In the genomic region with DNA sequence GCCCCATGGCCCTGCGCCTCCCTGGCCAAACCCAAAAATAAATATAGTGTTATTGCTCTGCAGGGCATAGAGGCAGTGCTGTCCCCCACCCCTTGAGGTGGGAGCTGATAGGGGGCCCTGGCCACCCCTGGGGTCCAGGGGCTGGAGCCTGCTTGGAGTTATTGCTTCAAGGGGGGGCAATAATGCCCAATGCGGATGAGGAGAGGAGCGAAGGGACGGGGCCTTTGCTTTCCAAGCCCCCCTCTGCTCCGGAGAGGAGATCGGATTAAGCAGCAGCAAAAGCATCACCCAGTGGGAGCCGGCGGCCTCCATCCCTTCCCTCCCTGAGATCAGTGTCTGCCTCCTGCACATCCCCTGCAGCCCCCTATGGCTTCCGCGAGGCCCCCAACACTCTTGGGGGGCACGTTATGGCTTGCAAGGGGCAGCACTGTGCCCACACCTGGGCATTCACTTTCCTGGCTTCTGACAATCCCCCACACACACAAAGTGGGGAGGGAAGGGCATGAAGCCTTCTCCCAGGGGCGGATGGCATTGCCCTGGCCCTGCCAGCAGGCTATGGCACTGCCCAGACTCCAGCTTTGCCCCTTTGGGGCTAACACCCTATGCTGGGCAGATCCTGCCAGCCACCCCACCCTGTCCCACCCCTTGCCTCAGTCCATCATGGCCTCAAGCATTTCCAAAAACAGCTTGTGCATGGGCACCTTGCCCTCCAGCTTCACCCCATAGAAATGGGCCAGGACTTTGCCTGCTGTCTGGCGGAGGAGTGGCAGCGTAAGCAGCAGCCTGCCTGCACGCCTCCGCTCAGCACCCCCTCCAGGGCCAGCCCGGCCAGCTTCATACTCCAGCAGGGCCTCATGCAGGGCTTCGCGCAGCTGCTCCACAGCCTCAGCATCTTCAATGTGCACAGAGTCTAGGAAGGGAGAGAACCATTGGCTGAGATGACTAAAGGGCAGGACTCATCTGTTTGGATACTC, we compare ENCODE assay signal across 8 mouse cellular contexts. TPM values are rescaled to one million over a fixed set of nuclear protein-coding genes. Genes with fewer than 3 reads are reported as not detected.
DNase-seq lines count a peak whose midpoint lies in the region; ATAC-seq and TF ChIP-seq lines count a peak whose summit lies in the region.

No protein-coding gene starts in this region.

- peak overlapping the region; percentile 72 for H3K9ac ChIP-seq in heart, embryonic 13.5 days
- 0 out of 2 replicates have a peak overlapping the region, but pooled peaks have one; percentile 13 for H3K9ac ChIP-seq in forebrain, embryonic 13.5 days
- H3K9ac ChIP-seq in liver, embryonic 15.5 days, result peak overlapping the region; percentile 35; the same call in 1 of the 2 replicates

- no peak for ATAC-seq in heart, embryonic 13.5 days (ENCODE audit: extremely low read depth, insufficient number of reproducible peaks, low FRiP score, low TSS enrichment)
- no peak for ATAC-seq in G1E (ENCODE audit: extremely low read depth, insufficient number of reproducible peaks, low FRiP score, poor library complexity, severe bottlenecking)
- no peak for ATAC-seq in forebrain, embryonic 13.5 days
- ATAC-seq in liver, embryonic 15.5 days (ENCODE audit: insufficient read depth), result no peak

- H3K4me1 ChIP-seq in heart, embryonic 13.5 days, result peaks cover 42% of the 10 kb centered on the region
- H3K4me1 ChIP-seq in G1E (ENCODE audit: insufficient read depth, low read depth, low read length), result peaks cover 74% of the 10 kb centered on the region
- H3K4me1 ChIP-seq in forebrain, embryonic 13.5 days, result peaks cover 25% of the 10 kb centered on the region
- H3K4me1 ChIP-seq in liver, embryonic 15.5 days (replicated peaks), result peaks cover 61% of the 10 kb centered on the region

- intact Hi-C loops in heart, postnatal 14 days (cut with DNase I), result no loop called here

- WGBS in heart, embryonic 13.5 days, result 78% methylated on average over 19 of the region's 19 CpGs
- 83% methylated on average over 18 of the region's 19 CpGs for WGBS in forebrain, embryonic 13.5 days
- 76% methylated on average over 19 of the region's 19 CpGs for WGBS in liver, embryonic 15.5 days (ENCODE audit: insufficient replicate concordance)

- H3K4me3 ChIP-seq in heart, embryonic 13.5 days, result peak overlapping the region; percentile 62
- peak overlapping the region; percentile 70 for H3K4me3 ChIP-seq in G1E (ENCODE audit: low read depth, low read length)
- peak overlapping the region; percentile 62 for H3K4me3 ChIP-seq in forebrain, embryonic 13.5 days
- H3K4me3 ChIP-seq in liver, embryonic 15.5 days (replicated peaks), result peak overlapping the region; percentile 81

- TF ChIP-seq CTCF in G1E (IDR thresholded peaks at IDR 0.05; ENCODE audit: low read depth, low read length), result no peak

- no peak for DNase-seq in heart, postnatal 14 days
- DNase-seq in G1E (ENCODE audit: low spot score), result no peak
- no peak for DNase-seq in urinary bladder, adult 18-20 months (ENCODE audit: low spot score in 2 of 2)
- no peak for DNase-seq in frontal cortex, postnatal 10 days (ENCODE audit: low spot score in 2 of 2)
- DNase-seq in adrenal gland, adult 8-10 months, result no peak

- H3K27ac ChIP-seq in heart, embryonic 13.5 days (replicated peaks), result peak overlapping the region; percentile 29; the same call in 1 of the 2 replicates
- no peak overlapping the region for H3K27ac ChIP-seq in forebrain, embryonic 13.5 days
- H3K27ac ChIP-seq in liver, embryonic 15.5 days (replicated peaks), result 0 out of 2 replicates have a peak overlapping the region, but pooled peaks have one; percentile 41

- H3K27me3 ChIP-seq in heart, embryonic 13.5 days (replicated peaks), result no peaks in the 10 kb centered on the region
- H3K27me3 ChIP-seq in G1E (ENCODE audit: insufficient read depth, low read length), result no peaks in the 10 kb centered on the region
- no peaks in the 10 kb centered on the region for H3K27me3 ChIP-seq in forebrain, embryonic 13.5 days
- no peaks in the 10 kb centered on the region for H3K27me3 ChIP-seq in liver, embryonic 15.5 days

- H3K9me3 ChIP-seq in heart, embryonic 13.5 days, result no peaks in the 10 kb centered on the region
- no peaks in the 10 kb centered on the region for H3K9me3 ChIP-seq in G1E (replicated peaks)
- H3K9me3 ChIP-seq in forebrain, embryonic 13.5 days (replicated peaks), result no peaks in the 10 kb centered on the region
- H3K9me3 ChIP-seq in liver, embryonic 15.5 days (replicated peaks), result no peaks in the 10 kb centered on the region

- H3K36me3 ChIP-seq in heart, embryonic 13.5 days, result peaks cover 51% of the 10 kb centered on the region
- peaks cover 78% of the 10 kb centered on the region for H3K36me3 ChIP-seq in G1E (replicated peaks)
- peaks cover 46% of the 10 kb centered on the region for H3K36me3 ChIP-seq in forebrain, embryonic 13.5 days (ENCODE audit: poor library complexity, severe bottlenecking)
- peaks cover 45% of the 10 kb centered on the region for H3K36me3 ChIP-seq in liver, embryonic 15.5 days (replicated peaks)

- peak overlapping the region; percentile 72 for H3K4me2 ChIP-seq in heart, embryonic 13.5 days
- H3K4me2 ChIP-seq in forebrain, embryonic 13.5 days, result peak overlapping the region; percentile 87
- peak overlapping the region; percentile 91 for H3K4me2 ChIP-seq in liver, embryonic 15.5 days

RNA-seq across cellular contexts. Expression of gene Prdx5, which starts 1.5 kb away (rescaled TPM):
- polyA plus RNA-seq in heart, embryonic 13.5 days (2015; fragmentation: Nextera tagmentation; extraction: Ambion mirVana), result 217 and 232 TPM in 2 replicates
- total RNA-seq in heart, postnatal 14 days (2021), result 100 to 1,000 TPM; 595 to 603 TPM
- total RNA-seq in G1E (2014; fragmentation: Nextera tagmentation) (53.7 and 59.2 TPM in 2 replicates), G1E (2017) (210 and 225 TPM in 2 replicates)
- polyA plus RNA-seq in G1E (2012), result 208 and 211 TPM in 2 replicates
- 186 and 201 TPM in 2 replicates for polyA plus RNA-seq in forebrain, embryonic 13.5 days (2015; fragmentation: Nextera tagmentation; extraction: Ambion mirVana)
- 144 and 151 TPM in 2 replicates for polyA plus RNA-seq in liver, embryonic 15.5 days (2015; fragmentation: Nextera tagmentation; extraction: Ambion mirVana)
- 100 to 1,000 TPM; 197 to 273 (median 224) TPM for total RNA-seq in adrenal gland, adult 8-10 months (2022)

RNA-seq across cellular contexts. Expression of gene Trmt112, which starts 1.9 kb away (rescaled TPM):
- polyA plus RNA-seq in heart, embryonic 13.5 days (2015; fragmentation: Nextera tagmentation; extraction: Ambion mirVana), result 79.1 and 93.8 TPM in 2 replicates
- 10 to 100 TPM; 26.7 to 30.6 TPM for total RNA-seq in heart, postnatal 14 days (2021)
- 191 and 244 TPM in 2 replicates for total RNA-seq in G1E (2014; fragmentation: Nextera tagmentation)
- total RNA-seq in G1E (2017), result 286 and 298 TPM in 2 replicates
- polyA plus RNA-seq in G1E (2012), result 261 and 287 TPM in 2 replicates
- polyA plus RNA-seq in forebrain, embryonic 13.5 days (2015; fragmentation: Nextera tagmentation; extraction: Ambion mirVana), result 141 and 167 TPM in 2 replicates
- 59.7 and 67.9 TPM in 2 replicates for polyA plus RNA-seq in liver, embryonic 15.5 days (2015; fragmentation: Nextera tagmentation; extraction: Ambion mirVana)
- total RNA-seq in adrenal gland, adult 8-10 months (2022), result 100 to 1,000 TPM in 2 of 4 experiments, 10 to 100 TPM in 2; 83.2 to 116 (median 99.0) TPM

RNA-seq across cellular contexts. Expression of gene Esrra, which starts 10.2 kb away (rescaled TPM):
- polyA plus RNA-seq in heart, embryonic 13.5 days (2015; fragmentation: Nextera tagmentation; extraction: Ambion mirVana), result 30.4 and 33.0 TPM in 2 replicates
- total RNA-seq in heart, postnatal 14 days (2021), result 100 to 1,000 TPM; 128 to 136 TPM
- total RNA-seq in G1E (2014; fragmentation: Nextera tagmentation), result 10.0 and 17.9 TPM in 2 replicates
- 21.1 and 25.6 TPM in 2 replicates for total RNA-seq in G1E (2017)
- 42.6 and 46.9 TPM in 2 replicates for polyA plus RNA-seq in G1E (2012)
- polyA plus RNA-seq in forebrain, embryonic 13.5 days (2015; fragmentation: Nextera tagmentation; extraction: Ambion mirVana), result 15.3 and 15.7 TPM in 2 replicates
- polyA plus RNA-seq in liver, embryonic 15.5 days (2015; fragmentation: Nextera tagmentation; extraction: Ambion mirVana), result 3.8 and 4.9 TPM in 2 replicates
- 10 to 100 TPM; 38.3 to 45.1 (median 44.1) TPM for total RNA-seq in adrenal gland, adult 8-10 months (2022)

RNA-seq across cellular contexts. Expression of gene Catsperz, which starts 13.8 kb away (rescaled TPM):
- 1.7 and 3.6 TPM in 2 replicates for polyA plus RNA-seq in heart, embryonic 13.5 days (2015; fragmentation: Nextera tagmentation; extraction: Ambion mirVana)
- not detected for total RNA-seq in heart, postnatal 14 days (2021)
- total RNA-seq in G1E (2014; fragmentation: Nextera tagmentation) (not detected in 2 replicates), G1E (2017) (0.11 TPM in 1 of 2 replicates, not detected in the other)
- not detected in 2 replicates for polyA plus RNA-seq in G1E (2012)
- polyA plus RNA-seq in forebrain, embryonic 13.5 days (2015; fragmentation: Nextera tagmentation; extraction: Ambion mirVana), result 0.74 TPM in 1 of 2 replicates, not detected in the other
- polyA plus RNA-seq in liver, embryonic 15.5 days (2015; fragmentation: Nextera tagmentation; extraction: Ambion mirVana), result 0.24 and 0.59 TPM in 2 replicates
- not detected for total RNA-seq in adrenal gland, adult 8-10 months (2022)

RNA-seq across cellular contexts. Expression of gene Kcnk4, which starts 22.9 kb away (rescaled TPM):
- polyA plus RNA-seq in heart, embryonic 13.5 days (2015; fragmentation: Nextera tagmentation; extraction: Ambion mirVana), result 0.18 and 0.44 TPM in 2 replicates
- under 1 TPM in 1 of 2 experiments, not detected in 1; 0.26 TPM for total RNA-seq in heart, postnatal 14 days (2021)
- total RNA-seq in G1E (2014; fragmentation: Nextera tagmentation) (not detected in 2 replicates), G1E (2017) (0.23 TPM in 1 of 2 replicates, not detected in the other)
- 0.05 TPM in 1 of 2 replicates, not detected in the other for polyA plus RNA-seq in G1E (2012)
- 0.25 TPM in 1 of 2 replicates, not detected in the other for polyA plus RNA-seq in forebrain, embryonic 13.5 days (2015; fragmentation: Nextera tagmentation; extraction: Ambion mirVana)
- 0.08 TPM in 1 of 2 replicates, not detected in the other for polyA plus RNA-seq in liver, embryonic 15.5 days (2015; fragmentation: Nextera tagmentation; extraction: Ambion mirVana)
- total RNA-seq in adrenal gland, adult 8-10 months (2022), result under 1 TPM in 2 of 4 experiments, not detected in 2; 0.14 to 0.24 TPM

Comparison
In these comparisons a context has a peak if more than half of its experiments do, and no peak if none do; other contexts are left out.
1. H3K9ac ChIP-seq: peak in every context shown above with its lines; median percentile 72 in heart, embryonic 13.5 days; 35 in liver, embryonic 15.5 days; 13 in forebrain, embryonic 13.5 days.